Mouse (Mus musculus): ENCODE results near the gene Hydin.
A peak's percentile ranks its signal among the peaks of the same experiment; 100 is the strongest.
"Not testable (repeated sequence)": the region's sequence is repeated elsewhere in the genome, so short reads cannot be mapped to it uniquely, and the experiment has no call there.

Gene Hydin

DNA sequence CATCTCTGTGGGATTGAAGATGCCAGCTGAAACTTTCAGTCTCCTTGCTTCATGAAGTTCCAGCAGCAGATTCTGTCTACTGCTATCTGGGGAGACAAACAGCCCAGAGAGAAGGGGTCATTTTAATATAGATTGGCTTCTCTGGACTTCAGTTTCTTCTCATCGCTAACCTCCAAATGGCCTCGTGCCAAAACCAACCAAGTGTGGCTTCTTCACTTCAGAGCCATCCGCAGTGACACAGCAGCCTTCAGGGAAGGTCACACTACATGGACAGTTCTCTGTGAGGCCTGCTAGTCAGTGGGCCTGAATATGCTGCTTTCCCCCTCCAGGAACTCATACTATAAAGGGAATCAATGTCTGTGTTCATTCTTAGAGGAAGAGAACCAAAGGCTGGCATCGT lies 187.7 kb downstream of the Hydin start:
- peak; percentile 8 to 32 for DNase-seq

- no peak for DNase-seq
These were observed 190.6 kb downstream of the Hydin start for GRCm38 (mm10) chr8:110457424-110457823.

- DNase-seq: no peak
These were observed 195.9 kb downstream of the Hydin start for GRCm38 (mm10) chr8:110462627-110463208.

DNA sequence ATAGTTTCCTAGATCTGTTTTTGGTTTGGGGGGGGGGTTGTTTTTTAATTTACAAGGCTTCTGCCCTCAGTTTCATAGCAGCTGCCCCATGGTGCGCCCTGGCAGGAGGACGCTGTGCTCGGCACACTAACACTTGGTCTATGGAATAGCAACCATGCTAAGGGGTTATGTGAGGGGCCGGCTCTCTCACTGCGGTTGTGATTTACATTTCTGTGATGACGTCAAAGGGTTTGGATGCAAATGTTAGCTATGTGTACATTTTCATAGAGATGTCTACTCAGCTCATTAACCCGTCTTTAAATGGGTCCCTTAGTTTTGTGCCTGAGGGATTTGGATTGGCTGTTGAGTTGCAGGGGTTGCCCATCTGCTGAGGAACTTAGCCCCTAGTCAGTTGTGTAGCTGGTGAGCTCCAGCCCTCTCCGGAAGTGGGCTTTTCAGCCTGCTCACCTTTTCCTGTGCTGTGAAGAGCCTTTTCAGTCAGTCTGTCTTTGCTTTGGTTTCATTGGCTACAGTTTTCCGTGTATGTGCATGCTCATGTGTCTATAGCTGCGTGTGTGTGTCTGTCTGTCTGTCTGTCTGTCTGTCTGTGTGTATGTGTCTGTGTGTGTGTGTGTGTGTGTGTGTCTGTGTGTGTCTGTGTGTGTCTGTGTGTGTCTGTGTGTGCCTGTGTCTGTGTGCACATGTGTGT lies 197.1 kb downstream of the Hydin start:
- no peak for DNase-seq

- no peak for DNase-seq
These were observed 198.8 kb downstream of the Hydin start for GRCm38 (mm10) chr8:110465606-110466005.

- no peak for DNase-seq
These were observed 210.5 kb downstream of the Hydin start for GRCm38 (mm10) chr8:110477256-110477655.

GRCm38 (mm10) chr8:110478576-110478975 lies 211.8 kb downstream of the Hydin start:
- DNase-seq: peak; percentile 45 to 56

- peak in 1 of 2 experiments; percentile 8 for DNase-seq
These were observed 212.6 kb downstream of the Hydin start for GRCm38 (mm10) chr8:110479401-110479800.

DNA sequence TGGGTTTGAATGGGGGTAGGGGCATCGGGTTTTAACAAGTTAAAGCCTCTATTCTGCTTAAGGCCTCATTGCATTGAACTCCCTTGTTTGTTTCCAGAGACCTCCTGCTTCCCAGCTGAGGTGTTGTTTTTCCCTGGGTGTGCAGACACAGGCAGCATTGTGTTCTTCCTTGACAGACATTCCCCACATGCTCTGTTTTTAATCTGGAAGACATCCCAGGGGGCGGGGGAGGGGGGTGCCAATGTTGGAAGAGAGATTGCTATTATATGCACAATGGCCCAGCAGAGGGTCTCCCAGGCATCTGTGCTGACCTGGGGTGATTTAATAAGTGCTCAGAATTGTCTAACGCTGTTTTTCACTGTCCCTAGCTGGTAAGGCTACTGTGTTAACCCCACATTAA lies 215.5 kb downstream of the Hydin start:
- DNase-seq: no peak

DNA sequence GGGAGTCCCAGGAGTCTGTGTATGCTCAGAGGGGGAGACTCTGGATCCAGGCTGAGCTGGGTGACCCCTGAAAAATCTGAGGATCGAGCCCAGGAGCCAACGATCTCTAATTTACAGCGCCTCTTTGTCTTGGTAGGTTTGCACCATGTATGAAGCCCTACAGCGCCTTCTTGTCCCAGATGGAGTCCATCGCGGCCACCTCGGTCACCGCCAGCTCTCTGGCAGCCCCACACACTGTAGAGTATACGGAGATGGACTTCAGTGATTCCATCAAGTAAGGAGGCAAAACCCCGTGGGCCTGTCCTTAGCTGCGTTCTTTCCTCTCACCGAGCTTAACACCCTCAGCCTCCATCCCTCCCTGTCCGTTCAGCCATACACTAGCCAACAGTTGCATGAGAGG lies 218.5 kb downstream of the Hydin start:
- DNase-seq: no peak

- DNase-seq: no peak
These were observed 219.2 kb downstream of the Hydin start for GRCm38 (mm10) chr8:110486020-110486419.

DNA sequence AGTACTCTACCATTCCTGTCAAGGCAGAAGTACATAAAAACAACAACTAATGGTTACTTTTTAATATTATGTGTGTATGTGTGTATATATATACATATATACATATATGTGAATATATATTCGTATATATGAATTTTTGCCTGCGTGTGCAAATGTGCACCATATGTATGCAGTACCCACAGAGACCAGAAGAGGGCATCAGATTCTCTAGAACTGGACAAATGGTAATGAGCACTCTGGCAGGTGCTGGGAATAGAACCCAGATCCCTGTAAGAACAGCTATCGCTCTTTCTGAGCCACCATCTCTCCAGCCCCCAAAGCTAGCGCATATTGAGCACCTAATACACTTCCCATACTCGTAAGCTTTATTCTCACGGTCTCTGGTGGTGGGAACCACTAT lies 220.9 kb downstream of the Hydin start:
- no peak for DNase-seq

- peak in 1 of 2 experiments; percentile 8 for DNase-seq
These were observed 222.6 kb downstream of the Hydin start for GRCm38 (mm10) chr8:110489344-110489743.

DNA sequence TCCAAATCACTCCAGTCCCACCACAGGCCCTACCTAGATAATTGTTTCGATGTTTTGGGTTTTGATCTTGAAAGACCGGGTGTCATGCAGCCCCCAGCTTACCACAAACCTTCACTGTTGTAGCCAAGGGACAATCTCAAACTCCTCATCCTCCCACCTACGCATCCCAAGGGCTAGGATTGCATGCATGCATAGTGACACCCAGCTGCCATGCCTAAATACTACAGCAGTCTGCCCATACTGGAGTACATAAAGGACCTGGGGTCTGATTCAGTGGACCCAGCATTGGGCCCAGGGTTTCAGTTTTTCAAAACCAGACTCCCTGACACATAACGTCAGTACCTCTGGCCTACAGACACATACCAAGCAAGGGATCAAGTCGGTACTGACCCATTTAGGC lies 224.3 kb downstream of the Hydin start:
- DNase-seq: no peak

- no peak for DNase-seq
These were observed 229.5 kb downstream of the Hydin start for GRCm38 (mm10) chr8:110496286-110496685.

DNA sequence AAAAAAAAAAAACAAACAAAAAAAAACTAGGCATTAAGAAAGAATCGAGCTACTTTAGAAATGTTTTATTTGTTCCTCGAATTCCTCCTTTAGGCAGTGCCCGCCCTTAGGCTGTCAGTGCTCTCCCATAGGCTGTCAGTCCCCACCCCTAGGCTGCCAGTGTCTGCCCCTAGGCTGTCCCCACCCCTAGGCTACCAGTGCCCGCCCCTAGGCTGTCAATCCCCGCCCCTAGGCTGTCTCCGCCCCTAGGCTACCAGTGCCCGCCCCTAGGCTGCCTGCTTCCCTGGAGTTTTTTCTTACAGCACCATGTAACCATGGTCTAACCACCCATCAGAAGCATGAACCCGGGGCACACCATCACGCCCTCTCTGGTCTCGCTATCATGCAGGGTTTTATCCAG lies 233.5 kb downstream of the Hydin start:
- DNase-seq: peak; percentile 43 to 52

DNA sequence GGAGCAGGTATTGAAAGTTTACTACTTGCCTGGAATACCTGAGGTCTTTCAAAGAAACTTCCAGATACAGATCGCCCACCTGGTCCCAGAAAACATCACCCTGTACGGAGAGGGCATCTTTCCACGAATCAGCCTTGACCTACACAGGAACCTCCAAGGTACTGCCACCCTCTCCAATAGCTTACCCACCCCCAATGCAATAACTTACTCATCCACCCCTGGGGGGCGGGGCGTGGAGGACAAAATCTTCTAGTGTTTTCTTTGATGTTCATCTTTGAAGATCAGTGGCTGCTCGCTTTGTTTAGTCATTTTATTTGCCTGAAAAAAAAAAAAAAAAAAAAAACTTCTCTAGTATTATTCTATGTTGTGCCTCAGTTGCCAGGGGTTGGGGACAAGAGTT lies 233.9 kb downstream of the Hydin start:
- DNase-seq: no peak

- no peak for DNase-seq
These were observed 234.6 kb downstream of the Hydin start for GRCm38 (mm10) chr8:110501330-110501729.

DNA sequence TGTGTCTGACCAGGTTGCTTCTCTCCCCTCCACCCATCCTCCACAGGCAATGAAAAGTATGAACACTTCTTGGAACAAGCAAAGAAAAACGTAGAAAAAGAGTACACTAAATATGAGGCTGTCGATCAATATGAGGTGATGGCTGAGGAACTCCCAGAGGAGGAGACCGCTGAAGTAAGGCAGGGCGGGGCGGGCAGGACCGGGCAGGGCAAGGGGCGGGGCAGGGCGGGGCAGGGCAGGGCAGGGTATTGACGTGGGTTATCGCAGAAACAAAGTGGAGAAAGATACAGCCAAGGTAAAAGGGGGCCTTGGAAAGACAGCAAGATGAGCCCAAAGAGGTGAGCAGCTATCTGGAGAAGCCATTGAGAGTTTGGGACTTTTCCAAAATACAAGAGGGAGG lies 236.1 kb downstream of the Hydin start:
- DNase-seq: no peak

GRCm38 (mm10) chr8:110508766-110509165 lies 242.0 kb downstream of the Hydin start:
- DNase-seq: no peak

- DNase-seq: no peak
These were observed 253.0 kb downstream of the Hydin start for GRCm38 (mm10) chr8:110519790-110520189.

DNA sequence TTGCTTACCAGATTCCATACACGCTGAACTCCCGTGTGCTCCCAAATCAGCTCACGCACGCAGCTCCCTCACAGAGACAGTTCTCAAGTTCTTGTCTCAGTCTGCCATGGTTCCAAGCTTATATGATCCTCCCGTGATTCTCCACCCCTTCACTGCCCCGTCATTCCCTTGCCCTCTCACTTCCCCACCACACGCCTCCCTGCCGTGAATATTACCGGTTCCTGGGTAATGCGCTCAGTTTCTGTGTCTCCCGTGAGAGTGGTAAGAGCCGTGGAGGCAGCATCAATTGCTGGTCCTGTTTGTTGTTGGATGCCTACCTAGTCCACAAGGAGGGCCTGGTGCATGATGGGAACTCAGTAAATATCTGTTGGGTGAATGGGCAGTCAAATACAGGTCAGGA lies 255.1 kb downstream of the Hydin start:
- no peak for DNase-seq

DNA sequence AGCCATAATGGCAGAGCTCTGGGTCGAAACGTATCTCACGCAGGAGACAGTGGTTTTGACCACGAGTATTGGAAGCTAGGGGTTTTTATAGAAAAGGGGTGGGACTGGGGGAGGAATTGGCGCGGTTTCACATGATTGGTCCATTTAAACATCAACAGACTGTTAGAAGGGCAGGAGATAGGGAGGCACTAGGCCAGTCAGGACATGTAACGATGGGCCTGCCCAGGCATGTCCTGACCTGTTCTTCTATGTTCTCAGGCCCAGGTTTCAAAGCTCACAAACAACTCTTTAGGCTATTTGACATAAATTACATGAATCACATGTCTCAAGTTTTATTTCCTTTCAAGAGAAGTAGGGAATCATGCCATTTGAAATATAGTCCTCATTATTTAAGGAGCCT lies 255.7 kb downstream of the Hydin start:
- DNase-seq: not testable (repeated sequence)

- no peak for DNase-seq
These were observed 256.2 kb downstream of the Hydin start for GRCm38 (mm10) chr8:110522985-110523384.

GRCm38 (mm10) chr8:110525229-110525628 lies 258.5 kb downstream of the Hydin start:
- peak; percentile 11 to 22 for DNase-seq

All from kidney, postnatal 4 days (tissue).